Mouse (Mus musculus) heart, embryonic 13.5 days (tissue): Measurements from ENCODE around the gene Dock4. TPM values are rescaled to one million over a fixed set of nuclear protein-coding genes. Genes with fewer than 3 reads are reported as not detected.

ENCODE experiments used
- ATAC-seq: fragments of 200-750 bp; cut with Nextera tagmentation; 2 replicates; pipeline ENCODE4 v1.8.0; 2017; ENCODE audit warnings: moderate TSS enrichment; ENCODE audit not compliant: insufficient number of reproducible peaks, low FRiP score, low TSS enrichment; ENCODE audit errors: extremely low read depth
- H3K27ac ChIP-seq: fragments of 300-500 bp; sonication (generic); replicated peaks from 2 replicates; pipeline ENCODE4 v1.5.1; 2015; ENCODE audit warnings: moderate library complexity, mild to moderate bottlenecking, inconsistent platforms
- H3K27me3 ChIP-seq: fragments of 300-500 bp; sonication (generic); replicated peaks from 2 replicates; pipeline ENCODE4 v1.6.1; 2015; ENCODE audit warnings: mild to moderate bottlenecking, inconsistent platforms
- H3K36me3 ChIP-seq: fragments of 300-500 bp; sonication (generic); 2 replicates; pipeline ENCODE4 v1.6.1; 2015; ENCODE audit warnings: mild to moderate bottlenecking, inconsistent platforms
- H3K4me1 ChIP-seq: fragments of 300-500 bp; sonication (generic); 2 replicates; pipeline ENCODE4 v1.6.1; 2015; ENCODE audit warnings: inconsistent platforms
- H3K4me2 ChIP-seq: fragments of 300-500 bp; sonication (generic); 2 replicates; pipeline ENCODE4 v1.6.1; 2015; ENCODE audit warnings: inconsistent platforms, mild to moderate bottlenecking, moderate library complexity
- H3K4me3 ChIP-seq: fragments of 300-500 bp; sonication (generic); 2 replicates; pipeline ENCODE4 v1.5.1; 2015; ENCODE audit warnings: moderate library complexity, mild to moderate bottlenecking, inconsistent platforms
- H3K9ac ChIP-seq: fragments of 300-500 bp; sonication (generic); 2 replicates; pipeline ENCODE4 v1.6.1; 2015; ENCODE audit warnings: inconsistent platforms, mild to moderate bottlenecking, moderate library complexity
- H3K9me3 ChIP-seq: fragments of 300-500 bp; sonication (generic); 2 replicates; pipeline ENCODE4 v1.6.1; 2016; ENCODE audit warnings: inconsistent platforms
- WGBS: fragments of 180-500 bp; shearing (Covaris S2); methylation state at CpG from one replicate; pipeline ENCODE4 v1.1.7; 2015; ENCODE audit warnings: mixed read lengths; 5-methylcytosine and 5-hydroxymethylcytosine counted together
- polyA plus RNA-seq: library from polyadenylated mRNA; unstranded; fragments of >200 nt; fragmentation: Nextera tagmentation; extraction: Ambion mirVana; gene quantifications from 2 replicates; pipeline ENCODE4 v1.2.1, GENCODE M21; 2015

The Dock4 gene
- polyA plus RNA-seq, 1 experiment from 2014 or later: 6.9 TPM

- 72% methylated on average over 10 of the region's 10 CpGs for WGBS
Observed at GRCm38 (mm10) chr12:40789379-40790361, 343.9 kb downstream of the Dock4 start.

GRCm38 (mm10) chr12:40791221-40791620, 345.5 kb downstream of the Dock4 start:
- no peak overlapping the region for H3K4me3 ChIP-seq
- 73% methylated on average over 5 of the region's 5 CpGs for WGBS
- H3K27me3 ChIP-seq: peaks cover 31% of the 10 kb centered on the region
- no peak overlapping the region for H3K4me2 ChIP-seq
- H3K4me1 ChIP-seq: peaks cover 7% of the 10 kb centered on the region
- no peaks in the 10 kb centered on the region for H3K36me3 ChIP-seq
- no peak overlapping the region for H3K9ac ChIP-seq
- H3K9me3 ChIP-seq: no peaks in the 10 kb centered on the region
- no peak overlapping the region for H3K27ac ChIP-seq
- ATAC-seq: no peak

More at GRCm38 (mm10) chr12:40789379-40790361, 343.9 kb downstream of the Dock4 start:
- Histone ChIP-seq H3K9ac (no peak overlapping the region), H3K27ac (no peak overlapping the region), H3K4me2 (no peak overlapping the region), H3K4me3 (no peak overlapping the region), H3K4me1 (peaks cover 7% of the 10 kb centered on the region), H3K9me3 (no peaks in the 10 kb centered on the region), H3K36me3 (no peaks in the 10 kb centered on the region), H3K27me3 (peaks cover 22% of the 10 kb centered on the region)
- no peak for ATAC-seq

- H3K9me3 ChIP-seq: no peaks in the 10 kb centered on the region
- ATAC-seq: no peak
- no peaks in the 10 kb centered on the region for H3K36me3 ChIP-seq
- H3K4me2 ChIP-seq: no peak overlapping the region
- no peak overlapping the region for H3K4me3 ChIP-seq
- 51% methylated on average over 10 of the region's 10 CpGs for WGBS
- H3K9ac ChIP-seq: no peak overlapping the region
- peaks cover 15% of the 10 kb centered on the region for H3K4me1 ChIP-seq
- H3K27ac ChIP-seq: no peak overlapping the region
- H3K27me3 ChIP-seq: peaks cover 31% of the 10 kb centered on the region
Observed at GRCm38 (mm10) chr12:40792184-40792650, 346.5 kb downstream of the Dock4 start.

DNA sequence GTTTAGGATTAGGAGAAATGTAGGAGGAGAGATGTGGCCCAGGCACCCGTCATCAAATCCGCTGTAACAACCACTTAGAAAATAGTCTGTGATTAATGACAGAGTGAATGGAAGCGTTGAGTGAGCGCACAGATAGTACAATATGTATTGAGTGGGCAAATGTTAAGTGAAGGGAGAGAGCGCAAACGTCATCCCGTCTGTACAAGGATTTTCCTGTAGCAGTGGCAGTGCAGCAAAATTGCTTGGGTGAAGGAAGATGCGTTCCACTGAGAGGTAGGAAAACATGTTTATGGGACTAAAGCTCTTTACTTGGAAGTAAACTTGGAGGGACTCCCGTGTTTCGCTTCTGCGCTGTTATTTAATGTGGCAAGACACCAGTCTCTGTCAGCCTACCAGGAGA, 348.3 kb downstream of the Dock4 start:
- 42% methylated on average over 11 of the region's 11 CpGs for WGBS
- peaks cover 24% of the 10 kb centered on the region for H3K4me1 ChIP-seq
- H3K9ac ChIP-seq: no peak overlapping the region
- no peak overlapping the region for H3K4me3 ChIP-seq
- no peak for ATAC-seq
- H3K27ac ChIP-seq: no peak overlapping the region
- no peaks in the 10 kb centered on the region for H3K36me3 ChIP-seq
- H3K9me3 ChIP-seq: no peaks in the 10 kb centered on the region
- peaks cover 31% of the 10 kb centered on the region for H3K27me3 ChIP-seq
- peak overlapping the region; percentile 29 for H3K4me2 ChIP-seq

- H3K4me2 ChIP-seq: no peak overlapping the region
- no peaks in the 10 kb centered on the region for H3K36me3 ChIP-seq
- H3K27ac ChIP-seq: no peak overlapping the region
- H3K4me1 ChIP-seq: peaks cover 24% of the 10 kb centered on the region
- H3K9ac ChIP-seq: no peak overlapping the region
- ATAC-seq: no peak
- H3K4me3 ChIP-seq: no peak overlapping the region
- WGBS: 80% methylated on average over 3 of the region's 3 CpGs
- H3K9me3 ChIP-seq: no peaks in the 10 kb centered on the region
- peaks cover 31% of the 10 kb centered on the region for H3K27me3 ChIP-seq
Observed at GRCm38 (mm10) chr12:40794756-40795155, 349.0 kb downstream of the Dock4 start.

GRCm38 (mm10) chr12:40795768-40796167, 350.0 kb downstream of the Dock4 start:
- no peak for ATAC-seq
- peaks cover 28% of the 10 kb centered on the region for H3K27me3 ChIP-seq
- no peak overlapping the region for H3K4me3 ChIP-seq
- H3K9ac ChIP-seq: no peak overlapping the region
- peaks cover 24% of the 10 kb centered on the region for H3K4me1 ChIP-seq
- H3K4me2 ChIP-seq: no peak overlapping the region
- no peak overlapping the region for H3K27ac ChIP-seq
- WGBS: 37% methylated on average over 2 of the region's 2 CpGs
- H3K36me3 ChIP-seq: no peaks in the 10 kb centered on the region
- H3K9me3 ChIP-seq: no peaks in the 10 kb centered on the region

DNA sequence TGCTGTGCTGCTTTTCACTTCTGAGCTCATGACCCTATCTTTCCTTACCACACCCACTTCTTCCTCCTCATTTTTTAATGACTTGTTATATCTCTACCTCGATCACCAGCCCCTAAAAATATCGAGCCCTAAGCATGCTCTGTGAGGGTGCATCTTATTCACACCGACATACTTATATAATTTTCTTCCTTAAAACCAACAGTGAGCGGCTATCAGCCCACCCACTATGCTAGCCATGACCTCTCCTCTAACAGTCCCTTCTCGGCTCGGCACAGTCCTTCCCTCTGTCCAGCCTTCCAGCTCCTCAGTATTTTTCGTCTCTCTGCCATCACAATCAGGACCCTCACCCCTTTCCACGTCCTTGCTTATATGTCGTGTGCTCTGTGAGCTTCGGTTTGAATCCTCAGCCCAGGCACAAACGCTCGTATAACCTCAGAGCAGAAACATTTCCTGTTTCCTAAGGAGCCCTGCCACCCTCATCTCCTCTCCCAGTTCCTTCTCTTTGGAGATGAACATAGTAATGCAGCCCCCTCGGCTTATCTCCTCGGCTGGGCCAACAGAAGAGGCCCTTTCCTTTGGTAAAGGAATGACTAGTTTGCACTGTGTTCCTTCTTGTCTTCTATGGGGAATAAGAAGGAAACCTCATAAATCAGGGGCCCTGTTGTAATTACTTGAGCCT, 351.2 kb downstream of the Dock4 start:
- Histone ChIP-seq H3K4me3 (no peak overlapping the region), H3K27ac (peak overlapping the region; percentile 44), H3K9ac (no peak overlapping the region), H3K4me2 (peak overlapping the region; percentile 23), H3K9me3 (no peaks in the 10 kb centered on the region), H3K4me1 (peaks cover 24% of the 10 kb centered on the region), H3K27me3 (peaks cover 26% of the 10 kb centered on the region), H3K36me3 (no peaks in the 10 kb centered on the region)
- WGBS: 30% methylated on average over 14 of the region's 14 CpGs
- ATAC-seq: no peak

- Histone ChIP-seq H3K9ac (no peak overlapping the region), H3K4me3 (no peak overlapping the region), H3K27ac (peak overlapping the region; percentile 44), H3K4me1 (peaks cover 24% of the 10 kb centered on the region), H3K4me2 (peak overlapping the region; percentile 23; the same call in 1 of the 2 replicates), H3K36me3 (no peaks in the 10 kb centered on the region), H3K27me3 (peaks cover 18% of the 10 kb centered on the region), H3K9me3 (no peaks in the 10 kb centered on the region)
- no peak for ATAC-seq
- WGBS: 57% methylated on average over 9 of the region's 9 CpGs
Observed at GRCm38 (mm10) chr12:40797561-40798343, 352.0 kb downstream of the Dock4 start.

DNA sequence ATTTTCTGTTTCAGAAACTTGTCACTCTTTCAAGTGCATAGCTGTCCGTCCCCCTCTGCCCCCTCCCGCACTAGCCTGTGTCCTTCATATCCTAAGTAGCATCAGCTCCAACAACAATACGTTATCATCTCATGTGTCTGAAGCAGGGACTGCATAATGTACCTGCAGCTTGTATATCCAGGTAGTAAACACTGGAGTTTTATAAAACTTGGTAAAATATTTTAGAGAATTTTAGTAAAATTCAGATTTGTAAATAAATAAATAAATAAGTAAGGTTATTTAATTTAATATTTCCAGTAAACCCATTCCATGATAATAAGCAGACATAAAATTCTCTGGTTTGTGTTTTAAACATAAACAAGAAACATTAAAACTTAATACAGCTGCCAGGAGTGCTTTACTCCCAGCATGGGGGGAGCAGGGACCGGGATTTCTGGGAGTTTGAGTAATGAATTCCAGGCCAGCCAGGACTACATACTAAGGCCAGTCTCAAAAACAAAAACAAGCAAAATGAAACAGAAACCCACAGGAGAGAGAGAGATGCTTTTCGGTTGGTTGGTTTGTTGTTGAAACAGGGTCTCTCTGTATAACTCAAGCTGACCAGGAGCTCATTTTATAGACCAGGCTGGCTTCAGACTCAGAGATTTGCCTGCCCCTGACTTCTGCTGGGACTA, 352.7 kb downstream of the Dock4 start:
- Histone ChIP-seq H3K4me2 (no peak overlapping the region), H3K27me3 (peaks cover 11% of the 10 kb centered on the region), H3K9ac (no peak overlapping the region), H3K27ac (no peak overlapping the region), H3K4me3 (no peak overlapping the region), H3K36me3 (no peaks in the 10 kb centered on the region), H3K4me1 (peaks cover 24% of the 10 kb centered on the region), H3K9me3 (no peaks in the 10 kb centered on the region)
- 70% methylated on average over 5 of the region's 5 CpGs for WGBS
- no peak for ATAC-seq

DNA sequence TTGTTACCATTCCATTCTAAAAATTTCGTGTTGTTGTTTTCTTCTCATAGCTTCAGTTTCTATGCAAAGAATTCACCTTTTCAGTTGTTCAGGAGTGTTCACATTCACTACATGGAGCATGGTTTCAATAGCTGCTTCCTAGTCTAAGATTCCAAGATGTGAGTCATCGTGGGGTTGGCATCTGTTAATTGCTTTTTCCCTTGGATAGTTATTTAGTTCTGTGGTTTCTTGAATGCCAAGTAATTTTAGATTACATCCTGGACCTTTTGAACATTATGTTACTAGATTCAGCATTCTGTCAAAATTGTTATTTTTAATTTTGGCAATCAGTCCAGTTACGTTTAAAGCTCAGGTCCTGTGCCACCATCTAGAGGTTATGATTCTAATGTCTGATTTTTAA, 355.7 kb downstream of the Dock4 start:
- no peak overlapping the region for H3K4me2 ChIP-seq
- H3K36me3 ChIP-seq: no peaks in the 10 kb centered on the region
- H3K4me3 ChIP-seq: no peak overlapping the region
- 71% methylated on average over 3 of the region's 3 CpGs for WGBS
- no peak overlapping the region for H3K9ac ChIP-seq
- no peak overlapping the region for H3K27ac ChIP-seq
- H3K4me1 ChIP-seq: peaks cover 17% of the 10 kb centered on the region
- H3K27me3 ChIP-seq: no peaks in the 10 kb centered on the region
- no peak for ATAC-seq
- H3K9me3 ChIP-seq: no peaks in the 10 kb centered on the region
